Mouse (Mus musculus) ES-Bruce4 (cell line): ENCODE data around the gene Pitpnm3. TPM values are rescaled to one million over a fixed set of nuclear protein-coding genes. Genes with fewer than 3 reads are reported as not detected.

Source experiments
- H3K27ac ChIP-seq: 2 replicates; pipeline ENCODE4 v1.5.1; 2012; ENCODE audit warnings: low read length, inconsistent platforms; ENCODE audit not compliant: insufficient read depth
- H3K27me3 ChIP-seq: 2 replicates; pipeline ENCODE4 v1.6.1; 2012; ENCODE audit warnings: mild to moderate bottlenecking, low read length, inconsistent platforms; ENCODE audit not compliant: control insufficient read depth, poor library complexity, insufficient read depth, severe bottlenecking
- H3K36me3 ChIP-seq: 2 replicates; pipeline ENCODE4 v1.6.1; 2012; ENCODE audit warnings: inconsistent platforms, mild to moderate bottlenecking, low read length, moderate library complexity; ENCODE audit not compliant: control insufficient read depth, poor library complexity, insufficient read depth, severe bottlenecking
- H3K4me1 ChIP-seq: one replicate; pipeline ENCODE4 v1.8.1; 2011; ENCODE audit warnings: low read length; ENCODE audit not compliant: control insufficient read depth, insufficient read depth
- H3K4me3 ChIP-seq: 2 replicates; pipeline ENCODE4 v1.5.1; 2011; ENCODE audit warnings: low read depth, mild to moderate bottlenecking, low read length
- H3K9ac ChIP-seq: 2 replicates; pipeline ENCODE4 v1.6.1; 2012; ENCODE audit warnings: low read depth, mild to moderate bottlenecking, inconsistent platforms; ENCODE audit not compliant: poor library complexity, severe bottlenecking
- H3K9me3 ChIP-seq: replicated peaks from 2 replicates; pipeline ENCODE4 v1.6.1; 2012; ENCODE audit warnings: mild to moderate bottlenecking, low read length, inconsistent platforms; ENCODE audit not compliant: control insufficient read depth, poor library complexity, insufficient read depth, severe bottlenecking
- CTCF ChIP-seq: IDR thresholded peaks from one replicate; pipeline ENCODE4 v1.8.1; 2011; ENCODE audit warnings: low read depth, low read length
- EP300 ChIP-seq: IDR thresholded peaks from 2 replicates; pipeline ENCODE4 v1.6.1; 2011; ENCODE audit warnings: low read depth, low read length; ENCODE audit not compliant: insufficient read depth
- POLR2A ChIP-seq: IDR thresholded peaks from one replicate; pipeline ENCODE4 v1.8.1; 2011; ENCODE audit warnings: low read length; ENCODE audit not compliant: insufficient read depth
- polyA plus RNA-seq: library from polyadenylated mRNA; stranded (reverse); fragments of >200 nt; gene quantifications from 2 replicates; pipeline ENCODE4 v1.2.4, GENCODE M21; 2011; ENCODE audit warnings: low read depth; ENCODE audit not compliant: missing spikeins, insufficient read depth, insufficient read length

Pitpnm3 gene
- polyA plus RNA-seq, 1 experiment: 0.42 TPM

GRCm38 (mm10) chr11:72082601-72083000 is 53.0 kb downstream of the Pitpnm3 start:
- Histone ChIP-seq H3K36me3 (no peaks in the 10 kb centered on the region), H3K9me3 (no peaks in the 10 kb centered on the region), H3K27ac (no peak overlapping the region), H3K27me3 (no peaks in the 10 kb centered on the region), H3K9ac (no peak overlapping the region), H3K4me1 (no peaks in the 10 kb centered on the region), H3K4me3 (no peak overlapping the region)
- TF ChIP-seq POLR2A (no peak), EP300 (no peak), CTCF (no peak)

- no peak overlapping the region for H3K27ac ChIP-seq
- H3K4me1 ChIP-seq: no peaks in the 10 kb centered on the region
- no peaks in the 10 kb centered on the region for H3K36me3 ChIP-seq
- no peak overlapping the region for H3K9ac ChIP-seq
- no peaks in the 10 kb centered on the region for H3K9me3 ChIP-seq
- H3K4me3 ChIP-seq: no peak overlapping the region
- H3K27me3 ChIP-seq: no peaks in the 10 kb centered on the region
- TF ChIP-seq EP300 (no peak), CTCF (no peak), POLR2A (no peak)
Observed at GRCm38 (mm10) chr11:72080461-72080860, 55.1 kb downstream of the Pitpnm3 start.

DNA sequence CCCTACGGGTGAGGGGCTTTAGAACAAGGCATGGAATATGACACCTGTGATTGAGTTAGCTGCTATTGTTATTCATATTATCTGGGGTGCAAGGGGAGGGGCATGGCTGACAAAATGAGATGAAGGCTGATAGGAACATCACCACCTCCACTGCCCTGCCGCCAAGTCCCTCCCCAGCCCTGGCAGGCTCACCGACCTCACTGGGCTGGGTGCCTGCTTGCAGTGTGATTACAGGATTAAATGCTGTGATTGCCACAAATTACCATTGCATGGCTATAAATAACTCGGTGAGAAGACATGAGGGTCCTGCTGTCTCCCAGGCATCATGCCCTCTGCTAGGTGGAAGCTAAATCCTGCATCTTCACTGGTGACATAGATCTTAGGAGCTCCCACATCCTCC is 56.9 kb downstream of the Pitpnm3 start:
- Histone ChIP-seq H3K9ac (no peak overlapping the region), H3K4me1 (no peaks in the 10 kb centered on the region), H3K36me3 (no peaks in the 10 kb centered on the region), H3K27me3 (no peaks in the 10 kb centered on the region), H3K9me3 (no peaks in the 10 kb centered on the region), H3K27ac (no peak overlapping the region), H3K4me3 (no peak overlapping the region)
- no peak for TF ChIP-seq EP300
- no peak for TF ChIP-seq POLR2A
- no peak for TF ChIP-seq CTCF

- Histone ChIP-seq H3K27me3 (no peaks in the 10 kb centered on the region), H3K9ac (no peak overlapping the region), H3K27ac (no peak overlapping the region), H3K9me3 (no peaks in the 10 kb centered on the region), H3K4me3 (no peak overlapping the region), H3K4me1 (no peaks in the 10 kb centered on the region), H3K36me3 (no peaks in the 10 kb centered on the region)
- TF ChIP-seq CTCF: peak; percentile 10
- TF ChIP-seq POLR2A: no peak
- no peak for TF ChIP-seq EP300
Observed at GRCm38 (mm10) chr11:72078056-72078455, 57.5 kb downstream of the Pitpnm3 start.

DNA sequence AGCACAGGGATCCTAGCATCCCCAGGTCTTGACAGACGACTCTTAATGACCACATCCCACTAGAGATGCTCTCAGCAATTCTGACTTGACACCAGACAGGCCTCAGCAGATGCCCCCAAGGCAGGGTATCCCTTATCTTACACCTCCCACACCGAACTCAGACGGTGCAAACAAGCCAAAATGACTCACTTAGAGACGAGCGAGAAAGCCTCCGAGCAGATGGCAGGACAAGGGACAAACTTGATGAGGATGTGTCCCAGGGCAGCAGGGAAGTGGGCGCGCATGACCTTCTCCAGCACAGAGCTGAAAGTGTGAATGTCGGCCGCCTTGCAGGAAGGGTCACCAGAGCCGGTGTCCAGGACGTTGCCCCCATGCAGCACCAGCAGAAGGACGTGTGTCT is 61.3 kb downstream of the Pitpnm3 start:
- Histone ChIP-seq H3K27ac (no peak overlapping the region), H3K4me3 (no peak overlapping the region), H3K9me3 (no peaks in the 10 kb centered on the region), H3K4me1 (no peaks in the 10 kb centered on the region), H3K9ac (no peak overlapping the region), H3K36me3 (no peaks in the 10 kb centered on the region), H3K27me3 (no peaks in the 10 kb centered on the region)
- no peak for TF ChIP-seq POLR2A
- TF ChIP-seq EP300: no peak
- no peak for TF ChIP-seq CTCF

GRCm38 (mm10) chr11:72072331-72072905 is 63.2 kb downstream of the Pitpnm3 start:
- H3K27me3 ChIP-seq: no peaks in the 10 kb centered on the region
- no peaks in the 10 kb centered on the region for H3K9me3 ChIP-seq
- H3K9ac ChIP-seq: no peak overlapping the region
- no peaks in the 10 kb centered on the region for H3K4me1 ChIP-seq
- H3K4me3 ChIP-seq: no peak overlapping the region
- no peaks in the 10 kb centered on the region for H3K36me3 ChIP-seq
- no peak overlapping the region for H3K27ac ChIP-seq
- TF ChIP-seq CTCF (no peak), EP300 (no peak), POLR2A (no peak)
